Mouse (Mus musculus) pancreas, adult 10 weeks (tissue): ENCODE data around the gene Gas2l3. TPM values are rescaled to one million over a fixed set of nuclear protein-coding genes. Genes with fewer than 3 reads are reported as not detected.

Experiments used
- polyA plus RNA-seq: library from polyadenylated mRNA; stranded (reverse); fragments of 350-450 nt; fragmentation: Illumina TruSeq; extraction: RNeasy Lipid Tissue Mini Kit (QIAGEN cat#74804); gene quantifications from one replicate; pipeline ENCODE4 v1.2.3, GENCODE M21; 2015; ENCODE audit warnings: low read depth, low replicate concordance; ENCODE audit not compliant: insufficient read depth

Gene Gas2l3
- polyA plus RNA-seq = 0.13 TPM

DNA sequence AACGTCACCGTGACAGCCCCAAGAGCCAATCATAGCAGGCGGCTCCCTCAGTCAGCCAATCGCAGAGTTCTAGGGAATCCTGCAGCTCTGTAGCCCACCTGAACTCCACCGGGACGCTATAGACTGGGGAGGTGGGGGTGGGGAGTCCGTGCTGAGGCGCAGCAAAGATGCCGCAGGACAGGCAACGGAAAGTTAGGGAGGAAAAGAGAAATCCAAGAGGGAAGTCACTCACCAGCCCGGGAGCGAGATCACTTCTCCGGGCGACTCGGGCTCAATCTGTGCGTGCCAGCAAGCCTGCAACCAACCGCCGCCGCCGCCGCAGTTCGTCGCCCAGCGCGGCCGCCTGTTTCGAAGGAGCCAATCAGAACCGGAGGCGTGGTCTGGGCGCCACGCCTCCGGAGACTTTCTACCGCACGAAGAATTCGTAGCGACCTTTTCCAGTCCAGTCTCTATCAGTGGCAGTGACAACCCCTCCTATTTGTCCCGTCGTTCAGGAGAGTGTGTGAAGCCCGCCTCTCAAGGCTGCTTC is at the start of gene Gas2l3:
Gene Gas2l3, minus strand, starts transcription at position 345 of the 529 bp plus-strand sequence.

Other genes with a start within 250 kb of the Gas2l3 start
- gene Ano4, start 99.2 kb downstream of the Gas2l3 start, polyA plus RNA-seq = not detected
- gene Nr1h4, start 89.6 kb upstream of the Gas2l3 start, polyA plus RNA-seq = 6.4 TPM
- not detected for gene Slc17a8, start 177.3 kb upstream of the Gas2l3 start, polyA plus RNA-seq
- gene Scyl2, start 242.3 kb upstream of the Gas2l3 start, polyA plus RNA-seq = 4.2 TPM